Mouse (Mus musculus) kidney, adult 2 months (tissue): ENCODE data around the gene Morf4l1. TPM values are rescaled to one million over a fixed set of nuclear protein-coding genes. Genes with fewer than 3 reads are reported as not detected.
A peak's percentile ranks its signal among the peaks of the same experiment; 100 is the strongest.

Experiments
- DNase-seq: peaks from one replicate; pipeline ENCODE4 v3.0.0; 2021
- H3K27ac ChIP-seq: fragments of 200-500 bp; 2 replicates; pipeline ENCODE4 v1.5.1; 2012; ENCODE audit warnings: low read depth, low read length, control low read depth, inconsistent platforms; ENCODE audit not compliant: insufficient read depth
- H3K27me3 ChIP-seq: fragments of 200-500 bp; replicated peaks from 2 replicates; pipeline ENCODE4 v1.6.1; 2012; ENCODE audit warnings: mild to moderate bottlenecking, moderate library complexity, low read length, inconsistent platforms; ENCODE audit not compliant: control insufficient read depth, insufficient read depth
- H3K36me3 ChIP-seq: fragments of 200-500 bp; 2 replicates; pipeline ENCODE4 v1.6.1; 2012; ENCODE audit warnings: mild to moderate bottlenecking, moderate library complexity, low read length, inconsistent platforms; ENCODE audit not compliant: control insufficient read depth, insufficient read depth
- H3K4me1 ChIP-seq: fragments of 200-500 bp; 2 replicates; pipeline ENCODE4 v1.6.1; 2011; ENCODE audit warnings: low read length; ENCODE audit not compliant: control insufficient read depth, insufficient read depth
- H3K4me3 ChIP-seq: fragments of 200-500 bp; 2 replicates; pipeline ENCODE4 v1.5.1; 2011; ENCODE audit warnings: mild to moderate bottlenecking, low read depth, low read length, control low read depth; ENCODE audit not compliant: insufficient read depth
- CTCF ChIP-seq: fragments of 200-500 bp; conservative IDR thresholded peaks from 2 replicates; pipeline ENCODE4 v1.5.1; 2011; ENCODE audit warnings: low read depth, mild to moderate bottlenecking, control low read depth, low read length, moderate library complexity, mixed read lengths; ENCODE audit not compliant: insufficient read depth, insufficient read length
- POLR2A ChIP-seq: fragments of 200-500 bp; IDR thresholded peaks from one replicate; pipeline ENCODE4 v1.6.1; 2011; ENCODE audit warnings: low read depth, low read length, control low read depth
- WGBS: fragments of 180-500 bp; shearing (Covaris S2); methylation state at CpG from one replicate; pipeline ENCODE4 v1.1.7; 2018; 5-methylcytosine and 5-hydroxymethylcytosine counted together
- polyA plus RNA-seq: library from polyadenylated mRNA; depleted of rRNA; stranded (reverse); fragments of >200 nt; gene quantifications from 2 replicates; pipeline ENCODE4 v1.2.3, GENCODE M21; 2012

Morf4l1 gene
- polyA plus RNA-seq, 1 experiment: 126 TPM

- no peaks in the 10 kb centered on the region for H3K36me3 ChIP-seq
- DNase-seq: peak; percentile 78
These were observed 22.0 kb upstream of the Morf4l1 start for GRCm38 (mm10) chr9:90136678-90136965.

GRCm38 (mm10) chr9:90135963-90136677, 21.5 kb upstream of the Morf4l1 start:
- no peaks in the 10 kb centered on the region for H3K4me1 ChIP-seq
- DNase-seq: peak; percentile 21
- WGBS: 72% methylated on average over 9 of the region's 9 CpGs
- no peak overlapping the region for H3K4me3 ChIP-seq
- no peak for TF ChIP-seq POLR2A
- TF ChIP-seq CTCF: no peak
- H3K36me3 ChIP-seq: no peaks in the 10 kb centered on the region
- peak overlapping the region; percentile 7; the same call in 1 of the 2 replicates for H3K27ac ChIP-seq
- no peaks in the 10 kb centered on the region for H3K27me3 ChIP-seq

More at GRCm38 (mm10) chr9:90136678-90136965, 22.0 kb upstream of the Morf4l1 start:
- Histone ChIP-seq H3K27ac (no peak overlapping the region; the same call in 1 of the 2 replicates), H3K4me1 (no peaks in the 10 kb centered on the region), H3K4me3 (no peak overlapping the region), H3K27me3 (no peaks in the 10 kb centered on the region)
- 74% methylated on average over 1 of the region's 1 CpGs for WGBS
- TF ChIP-seq POLR2A (no peak), CTCF (no peak)

- TF ChIP-seq CTCF (0 out of 2 replicates have a peak, but pooled peaks have one; percentile 17), POLR2A (no peak)
- Histone ChIP-seq H3K27me3 (no peaks in the 10 kb centered on the region), H3K36me3 (no peaks in the 10 kb centered on the region), H3K4me3 (no peak overlapping the region), H3K27ac (no peak overlapping the region), H3K4me1 (no peaks in the 10 kb centered on the region)
- WGBS: 79% methylated on average over 8 of the region's 8 CpGs
- DNase-seq: no peak
These were observed 20.9 kb upstream of the Morf4l1 start for GRCm38 (mm10) chr9:90135466-90135865.

GRCm38 (mm10) chr9:90133562-90134355, 19.2 kb upstream of the Morf4l1 start:
- TF ChIP-seq CTCF (no peak), POLR2A (no peak)
- no peaks in the 10 kb centered on the region for H3K27me3 ChIP-seq
- 74% methylated on average over 7 of the region's 7 CpGs for WGBS

GRCm38 (mm10) chr9:90128636-90129201, 14.1 kb upstream of the Morf4l1 start:
- H3K36me3 ChIP-seq: no peaks in the 10 kb centered on the region
- H3K27ac ChIP-seq: no peak overlapping the region
- no peaks in the 10 kb centered on the region for H3K4me1 ChIP-seq
- 77% methylated on average over 6 of the region's 6 CpGs for WGBS
- TF ChIP-seq POLR2A: no peak
- no peak for TF ChIP-seq CTCF
- DNase-seq: no peak
- no peak overlapping the region for H3K4me3 ChIP-seq
- no peaks in the 10 kb centered on the region for H3K27me3 ChIP-seq

More at GRCm38 (mm10) chr9:90133562-90134355, 19.2 kb upstream of the Morf4l1 start:
- DNase-seq: no peak
- Histone ChIP-seq H3K27ac (no peak overlapping the region), H3K4me3 (no peak overlapping the region), H3K36me3 (no peaks in the 10 kb centered on the region), H3K4me1 (no peaks in the 10 kb centered on the region)

GRCm38 (mm10) chr9:90127146-90127545, 12.6 kb upstream of the Morf4l1 start:
- Histone ChIP-seq H3K36me3 (no peaks in the 10 kb centered on the region), H3K4me1 (no peaks in the 10 kb centered on the region), H3K4me3 (no peak overlapping the region), H3K27me3 (no peaks in the 10 kb centered on the region), H3K27ac (no peak overlapping the region)
- TF ChIP-seq CTCF: no peak
- TF ChIP-seq POLR2A: no peak
- no peak for DNase-seq
- WGBS: 85% methylated on average over 6 of the region's 6 CpGs
